Mouse (Mus musculus) liver, adult 2 months (tissue): Measurements from ENCODE around the gene Ofd1.

Experiments used
- CTCF ChIP-seq: fragments of 200-500 bp; IDR thresholded peaks from 2 replicates; pipeline ENCODE4 v1.5.1; 2011; ENCODE audit warnings: low read depth, low read length, control low read depth
- POLR2A ChIP-seq: fragments of 200-500 bp; IDR thresholded peaks from 2 replicates; pipeline ENCODE4 v1.6.1; 2011; ENCODE audit warnings: low read length, control low read depth; ENCODE audit not compliant: insufficient read depth; ENCODE audit errors: extremely low read depth

- no peak for TF ChIP-seq CTCF
- TF ChIP-seq POLR2A, result no peak
Observed at GRCm38 (mm10) chrX:166472612-166473011, 32.1 kb upstream of the Ofd1 start.
